Mouse (Mus musculus): ENCODE measurements around the gene Tiam2. TPM values are rescaled to one million over a fixed set of nuclear protein-coding genes. Genes with fewer than 3 reads are reported as not detected.

Gene Tiam2
- polyA plus RNA-seq, 1 experiment, result 0.38 TPM

- Histone ChIP-seq H3K4me3 (ENCODE audit: insufficient read depth, low read length) (no peak overlapping the region), H3K4me1 (ENCODE audit: control insufficient read depth, insufficient read depth, low read length) (peaks cover 9% of the 10 kb centered on the region; the same call in 1 of the 2 replicates), H3K27ac (ENCODE audit: insufficient read depth, low read depth, low read length) (no peak overlapping the region)
- TF ChIP-seq POLR2A (IDR thresholded peaks at IDR 0.05; ENCODE audit: borderline replicate concordance, low read depth, low read length), result no peak
- TF ChIP-seq CTCF (IDR thresholded peaks at IDR 0.05; ENCODE audit: low read depth, low read length), result no peak
Measured at GRCm38 (mm10) chr17:3354856-3355255, 28.5 kb downstream of the Tiam2 start.

GRCm38 (mm10) chr17:3356633-3357365 is 30.4 kb downstream of the Tiam2 start:
- no peak overlapping the region for H3K4me3 ChIP-seq (ENCODE audit: insufficient read depth, low read length)
- TF ChIP-seq POLR2A (IDR thresholded peaks at IDR 0.05; ENCODE audit: borderline replicate concordance, low read depth, low read length) (no peak), CTCF (IDR thresholded peaks at IDR 0.05; ENCODE audit: low read depth, low read length) (no peak)
- no peaks in the 10 kb centered on the region for H3K4me1 ChIP-seq (ENCODE audit: control insufficient read depth, insufficient read depth, low read length)
- H3K27ac ChIP-seq (ENCODE audit: insufficient read depth, low read depth, low read length), result no peak overlapping the region

- Histone ChIP-seq H3K27ac (ENCODE audit: insufficient read depth, low read depth, low read length) (no peak overlapping the region), H3K4me1 (ENCODE audit: control insufficient read depth, insufficient read depth, low read length) (no peaks in the 10 kb centered on the region), H3K4me3 (ENCODE audit: insufficient read depth, low read length) (no peak overlapping the region)
- TF ChIP-seq CTCF (IDR thresholded peaks at IDR 0.05; ENCODE audit: low read depth, low read length) (no peak), POLR2A (IDR thresholded peaks at IDR 0.05; ENCODE audit: borderline replicate concordance, low read depth, low read length) (no peak)
Measured at GRCm38 (mm10) chr17:3360236-3360635, 33.9 kb downstream of the Tiam2 start.

- Histone ChIP-seq H3K27ac (ENCODE audit: insufficient read depth, low read depth, low read length) (no peak overlapping the region), H3K4me3 (ENCODE audit: insufficient read depth, low read length) (no peak overlapping the region), H3K4me1 (ENCODE audit: control insufficient read depth, insufficient read depth, low read length) (no peaks in the 10 kb centered on the region)
- TF ChIP-seq CTCF (IDR thresholded peaks at IDR 0.05; ENCODE audit: low read depth, low read length), result no peak
- no peak for TF ChIP-seq POLR2A (IDR thresholded peaks at IDR 0.05; ENCODE audit: borderline replicate concordance, low read depth, low read length)
Measured at GRCm38 (mm10) chr17:3361751-3362150, 35.4 kb downstream of the Tiam2 start.

GRCm38 (mm10) chr17:3363216-3363615 is 36.8 kb downstream of the Tiam2 start:
- H3K4me3 ChIP-seq (ENCODE audit: insufficient read depth, low read length), result no peak overlapping the region
- TF ChIP-seq CTCF (IDR thresholded peaks at IDR 0.05; ENCODE audit: low read depth, low read length), result no peak
- no peak for TF ChIP-seq POLR2A (IDR thresholded peaks at IDR 0.05; ENCODE audit: borderline replicate concordance, low read depth, low read length)
- no peaks in the 10 kb centered on the region for H3K4me1 ChIP-seq (ENCODE audit: control insufficient read depth, insufficient read depth, low read length)
- H3K27ac ChIP-seq (ENCODE audit: insufficient read depth, low read depth, low read length), result no peak overlapping the region

GRCm38 (mm10) chr17:3366741-3367140 is 40.4 kb downstream of the Tiam2 start:
- H3K4me3 ChIP-seq (ENCODE audit: insufficient read depth, low read length), result no peak overlapping the region
- no peak overlapping the region for H3K27ac ChIP-seq (ENCODE audit: insufficient read depth, low read depth, low read length)
- TF ChIP-seq POLR2A (IDR thresholded peaks at IDR 0.05; ENCODE audit: borderline replicate concordance, low read depth, low read length), result no peak
- no peak for TF ChIP-seq CTCF (IDR thresholded peaks at IDR 0.05; ENCODE audit: low read depth, low read length)
- H3K4me1 ChIP-seq (ENCODE audit: control insufficient read depth, insufficient read depth, low read length), result no peaks in the 10 kb centered on the region

- H3K4me1 ChIP-seq (ENCODE audit: control insufficient read depth, insufficient read depth, low read length), result no peaks in the 10 kb centered on the region
- no peak overlapping the region for H3K4me3 ChIP-seq (ENCODE audit: insufficient read depth, low read length)
- no peak overlapping the region for H3K27ac ChIP-seq (ENCODE audit: insufficient read depth, low read depth, low read length)
- TF ChIP-seq POLR2A (IDR thresholded peaks at IDR 0.05; ENCODE audit: borderline replicate concordance, low read depth, low read length) (no peak), CTCF (IDR thresholded peaks at IDR 0.05; ENCODE audit: low read depth, low read length) (no peak)
Measured at GRCm38 (mm10) chr17:3368386-3368785, 42.0 kb downstream of the Tiam2 start.

GRCm38 (mm10) chr17:3369631-3370030 is 43.3 kb downstream of the Tiam2 start:
- TF ChIP-seq CTCF (IDR thresholded peaks at IDR 0.05; ENCODE audit: low read depth, low read length) (no peak), POLR2A (IDR thresholded peaks at IDR 0.05; ENCODE audit: borderline replicate concordance, low read depth, low read length) (no peak)

GRCm38 (mm10) chr17:3378606-3379005 is 52.2 kb downstream of the Tiam2 start:
- TF ChIP-seq CTCF (IDR thresholded peaks at IDR 0.05; ENCODE audit: low read depth, low read length) (no peak), POLR2A (IDR thresholded peaks at IDR 0.05; ENCODE audit: borderline replicate concordance, low read depth, low read length) (no peak)
- Histone ChIP-seq H3K4me3 (ENCODE audit: insufficient read depth, low read length) (no peak overlapping the region), H3K4me1 (ENCODE audit: control insufficient read depth, insufficient read depth, low read length) (no peaks in the 10 kb centered on the region), H3K27ac (ENCODE audit: insufficient read depth, low read depth, low read length) (no peak overlapping the region)

More at GRCm38 (mm10) chr17:3369631-3370030, 43.3 kb downstream of the Tiam2 start:
- H3K4me1 ChIP-seq (ENCODE audit: control insufficient read depth, insufficient read depth, low read length), result no peaks in the 10 kb centered on the region
- no peak overlapping the region for H3K27ac ChIP-seq (ENCODE audit: insufficient read depth, low read depth, low read length)
- H3K4me3 ChIP-seq (ENCODE audit: insufficient read depth, low read length), result no peak overlapping the region

- TF ChIP-seq POLR2A (IDR thresholded peaks at IDR 0.05; ENCODE audit: borderline replicate concordance, low read depth, low read length) (no peak), CTCF (IDR thresholded peaks at IDR 0.05; ENCODE audit: low read depth, low read length) (no peak)
- H3K4me1 ChIP-seq (ENCODE audit: control insufficient read depth, insufficient read depth, low read length), result no peaks in the 10 kb centered on the region
Measured at GRCm38 (mm10) chr17:3379753-3380588, 53.6 kb downstream of the Tiam2 start.

More at GRCm38 (mm10) chr17:3379753-3380588, 53.6 kb downstream of the Tiam2 start:
- no peak overlapping the region for H3K4me3 ChIP-seq (ENCODE audit: insufficient read depth, low read length)
- H3K27ac ChIP-seq (ENCODE audit: insufficient read depth, low read depth, low read length), result no peak overlapping the region
